Mouse (Mus musculus) stomach, postnatal 0 days (tissue): ENCODE results near the gene Bmx. TPM values are rescaled to one million over a fixed set of nuclear protein-coding genes. Genes with fewer than 3 reads are reported as not detected.
A peak's percentile ranks its signal among the peaks of the same experiment; 100 is the strongest.

Experiments
- ATAC-seq: fragments of 200-750 bp; cut with Nextera tagmentation; 2 replicates; pipeline ENCODE4 v1.8.0; 2017; ENCODE audit not compliant: low FRiP score, low TSS enrichment
- DNase-seq: peaks from one replicate; pipeline ENCODE4 v3.0.0-alpha.2; 2016; ENCODE audit warnings: low spot score
- H3K27ac ChIP-seq: fragments of 300-500 bp; sonication (generic); replicated peaks from 2 replicates; pipeline ENCODE4 v1.5.1; 2014; ENCODE audit warnings: mild to moderate bottlenecking, control low read depth
- H3K27me3 ChIP-seq: fragments of 300-500 bp; sonication (generic); 2 replicates; pipeline ENCODE4 v1.6.1; 2014; ENCODE audit warnings: low read length; ENCODE audit not compliant: control insufficient read depth, insufficient read depth
- H3K36me3 ChIP-seq: fragments of 300-500 bp; sonication (generic); 2 replicates; pipeline ENCODE4 v1.6.1; 2014; ENCODE audit warnings: low read length, mixed read lengths; ENCODE audit not compliant: control insufficient read depth, insufficient read depth
- H3K4me1 ChIP-seq: fragments of 300-500 bp; sonication (generic); replicated peaks from 2 replicates; pipeline ENCODE4 v1.6.1; 2014; ENCODE audit warnings: antibody characterized with exemption; ENCODE audit not compliant: control insufficient read depth, insufficient read depth
- H3K4me2 ChIP-seq: fragments of 300-500 bp; sonication (generic); replicated peaks from 2 replicates; pipeline ENCODE4 v1.6.1; 2014; ENCODE audit warnings: low read depth, mild to moderate bottlenecking, control low read depth, moderate library complexity
- H3K4me3 ChIP-seq: fragments of 300-500 bp; sonication (generic); 2 replicates; pipeline ENCODE4 v1.5.1; 2014; ENCODE audit warnings: low read depth, low read length, control low read depth
- H3K9ac ChIP-seq: fragments of 300-500 bp; sonication (generic); 2 replicates; pipeline ENCODE4 v1.6.1; 2014; ENCODE audit warnings: mild to moderate bottlenecking, low read length, control low read depth, mixed read lengths
- H3K9me3 ChIP-seq: fragments of 300-500 bp; sonication (generic); 2 replicates; pipeline ENCODE4 v1.6.1; 2016; ENCODE audit warnings: low read length; ENCODE audit not compliant: control insufficient read depth
- CTCF ChIP-seq: IDR thresholded peaks from 2 replicates; pipeline ENCODE4 v1.5.1; 2016; ENCODE audit warnings: antibody characterized with exemption, low read depth, mild to moderate bottlenecking, moderate library complexity
- EP300 ChIP-seq: optimal IDR thresholded peaks from 2 replicates; pipeline ENCODE3; 2016; ENCODE audit warnings: antibody characterized with exemption
- WGBS: fragments of 180-500 bp; shearing (Covaris S2); extraction: QIAGEN DNeasy Blood & Tissue Kit; methylation state at CpG from one replicate; pipeline ENCODE4 v1.1.7; 2014; 5-methylcytosine and 5-hydroxymethylcytosine counted together
- polyA plus RNA-seq: library from polyadenylated mRNA; unstranded; fragments of >200 nt; fragmentation: Nextera tagmentation; extraction: Ambion mirVana; gene quantifications from 2 replicates; pipeline ENCODE4 v1.2.1, GENCODE M21; 2015

The Bmx gene
- polyA plus RNA-seq, 1 experiment from 2014 or later, result 0.52 TPM

DNA sequence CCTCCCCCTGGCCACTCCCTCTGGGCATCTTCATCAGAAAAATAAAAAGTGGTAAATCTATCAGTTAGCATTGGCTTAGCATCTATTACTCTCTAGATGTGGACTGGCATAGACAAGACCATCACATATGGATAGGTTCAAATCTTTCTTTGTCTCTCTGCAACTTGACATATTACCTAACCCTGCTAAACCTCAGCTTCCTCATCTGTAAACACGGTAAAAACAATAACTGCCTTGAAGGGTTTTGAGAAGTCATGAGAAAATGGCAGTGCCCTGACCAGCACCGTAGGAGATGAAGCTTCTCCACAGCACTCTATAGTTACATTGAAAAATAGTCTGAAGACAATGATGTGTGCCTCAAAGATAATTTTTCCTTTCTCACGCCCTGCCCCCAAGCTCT is 1.5 kb downstream of the Bmx start:
- no peak overlapping the region for H3K4me2 ChIP-seq
- no peaks in the 10 kb centered on the region for H3K4me1 ChIP-seq
- no peak overlapping the region for H3K9ac ChIP-seq
- 79% methylated on average over 3 of the region's 3 CpGs for WGBS
- TF ChIP-seq EP300 (no peak), CTCF (no peak)
- no peaks in the 10 kb centered on the region for H3K9me3 ChIP-seq
- ATAC-seq, result no peak
- no peak overlapping the region for H3K27ac ChIP-seq
- no peaks in the 10 kb centered on the region for H3K27me3 ChIP-seq
- H3K4me3 ChIP-seq, result no peak overlapping the region
- DNase-seq, result no peak
- H3K36me3 ChIP-seq, result no peaks in the 10 kb centered on the region

- H3K9ac ChIP-seq, result no peak overlapping the region
- ATAC-seq, result no peak
- no peak for DNase-seq
- no peaks in the 10 kb centered on the region for H3K36me3 ChIP-seq
- no peak overlapping the region for H3K4me2 ChIP-seq
- no peaks in the 10 kb centered on the region for H3K9me3 ChIP-seq
- no peaks in the 10 kb centered on the region for H3K4me1 ChIP-seq
- no peaks in the 10 kb centered on the region for H3K27me3 ChIP-seq
- H3K4me3 ChIP-seq, result no peak overlapping the region
- WGBS, result 63% methylated on average over 2 of the region's 2 CpGs
- no peak for TF ChIP-seq EP300
- TF ChIP-seq CTCF, result no peak
- H3K27ac ChIP-seq, result no peak overlapping the region
These were observed 11.3 kb downstream of the Bmx start for GRCm38 (mm10) chrX:164246722-164247121.

DNA sequence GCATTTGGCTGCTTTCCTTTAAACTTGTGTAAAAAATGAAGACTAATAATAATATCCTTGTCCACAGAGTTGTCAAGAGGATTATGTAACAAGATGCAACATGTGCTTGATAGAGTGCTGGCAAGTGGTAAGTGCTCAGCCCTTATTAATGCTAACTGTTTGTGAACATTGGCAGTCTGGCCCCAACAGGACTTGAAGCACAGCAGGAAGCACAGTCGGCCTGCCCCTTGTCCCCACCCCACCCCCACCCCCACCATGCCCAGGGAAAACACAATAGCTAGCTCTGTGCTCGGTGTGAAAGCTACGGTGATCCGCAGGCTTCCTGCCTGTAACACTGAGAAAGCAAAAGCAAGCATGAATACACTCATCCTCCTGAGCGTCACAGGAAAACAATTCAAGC is 12.3 kb downstream of the Bmx start:
- no peaks in the 10 kb centered on the region for H3K36me3 ChIP-seq
- 13% methylated on average over 5 of the region's 5 CpGs for WGBS
- no peak overlapping the region for H3K27ac ChIP-seq
- no peak overlapping the region for H3K4me2 ChIP-seq
- TF ChIP-seq CTCF (no peak), EP300 (no peak)
- no peak overlapping the region for H3K4me3 ChIP-seq
- peak; percentile 77; the same call in 1 of the 2 replicates for ATAC-seq
- H3K9ac ChIP-seq, result no peak overlapping the region
- peak; percentile 31 for DNase-seq
- no peaks in the 10 kb centered on the region for H3K9me3 ChIP-seq
- H3K27me3 ChIP-seq, result no peaks in the 10 kb centered on the region
- H3K4me1 ChIP-seq, result no peaks in the 10 kb centered on the region

GRCm38 (mm10) chrX:164233380-164233779 is 24.6 kb downstream of the Bmx start:
- Histone ChIP-seq H3K27ac (no peak overlapping the region), H3K27me3 (no peaks in the 10 kb centered on the region), H3K36me3 (no peaks in the 10 kb centered on the region), H3K9ac (no peak overlapping the region), H3K4me2 (no peak overlapping the region), H3K9me3 (no peaks in the 10 kb centered on the region), H3K4me1 (no peaks in the 10 kb centered on the region), H3K4me3 (no peak overlapping the region)
- WGBS, result 48% methylated on average over 8 of the region's 8 CpGs
- TF ChIP-seq CTCF, result no peak
- TF ChIP-seq EP300, result no peak
- DNase-seq, result peak; percentile 16
- ATAC-seq, result peak; percentile 81

DNA sequence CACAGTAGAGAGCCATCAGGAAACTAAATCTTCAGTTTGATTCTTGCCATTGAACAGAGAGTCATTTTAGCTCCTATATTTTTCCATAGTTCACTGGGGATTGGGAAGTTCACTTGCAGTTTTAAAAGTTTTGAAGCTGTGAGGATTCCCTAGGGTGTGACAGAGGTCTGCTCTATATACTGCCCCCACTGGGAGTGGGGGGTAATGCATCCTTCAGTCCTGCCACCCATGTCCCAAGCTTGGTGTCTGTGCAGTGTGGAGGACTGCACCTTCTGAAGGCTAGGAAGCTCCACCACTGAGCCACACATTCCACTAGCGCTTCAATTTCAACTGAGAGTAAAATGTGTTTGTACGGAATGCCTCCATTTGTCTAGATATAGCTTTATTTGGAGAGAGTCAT is 36.0 kb downstream of the Bmx start:
- Histone ChIP-seq H3K27me3 (no peaks in the 10 kb centered on the region), H3K9ac (no peak overlapping the region), H3K4me3 (no peak overlapping the region), H3K4me1 (no peaks in the 10 kb centered on the region), H3K36me3 (no peaks in the 10 kb centered on the region), H3K9me3 (no peaks in the 10 kb centered on the region), H3K27ac (no peak overlapping the region), H3K4me2 (no peak overlapping the region)
- no peak for TF ChIP-seq EP300
- peak; percentile 52 for TF ChIP-seq CTCF
- DNase-seq (peak; percentile 15), ATAC-seq (no peak)
- WGBS, result 74% methylated on average over 2 of the region's 2 CpGs

GRCm38 (mm10) chrX:164200547-164200946 is 57.4 kb downstream of the Bmx start:
- no peak overlapping the region for H3K4me2 ChIP-seq
- no peaks in the 10 kb centered on the region for H3K36me3 ChIP-seq
- no peak for TF ChIP-seq EP300
- TF ChIP-seq CTCF, result no peak
- H3K9me3 ChIP-seq, result no peaks in the 10 kb centered on the region
- no peaks in the 10 kb centered on the region for H3K27me3 ChIP-seq
- no peak for DNase-seq
- no peak overlapping the region for H3K27ac ChIP-seq
- 73% methylated on average over 5 of the region's 5 CpGs for WGBS
- no peak overlapping the region for H3K9ac ChIP-seq
- no peak overlapping the region for H3K4me3 ChIP-seq
- H3K4me1 ChIP-seq, result no peaks in the 10 kb centered on the region
- ATAC-seq, result no peak
